Mouse (Mus musculus): ENCODE results near the gene Tbx2. TPM values are rescaled to one million over a fixed set of nuclear protein-coding genes. Genes with fewer than 3 reads are reported as not detected.

The Tbx2 gene
- total and polyA plus RNA-seq, 3 experiments: 0.17 TPM; not detected in 2

DNA sequence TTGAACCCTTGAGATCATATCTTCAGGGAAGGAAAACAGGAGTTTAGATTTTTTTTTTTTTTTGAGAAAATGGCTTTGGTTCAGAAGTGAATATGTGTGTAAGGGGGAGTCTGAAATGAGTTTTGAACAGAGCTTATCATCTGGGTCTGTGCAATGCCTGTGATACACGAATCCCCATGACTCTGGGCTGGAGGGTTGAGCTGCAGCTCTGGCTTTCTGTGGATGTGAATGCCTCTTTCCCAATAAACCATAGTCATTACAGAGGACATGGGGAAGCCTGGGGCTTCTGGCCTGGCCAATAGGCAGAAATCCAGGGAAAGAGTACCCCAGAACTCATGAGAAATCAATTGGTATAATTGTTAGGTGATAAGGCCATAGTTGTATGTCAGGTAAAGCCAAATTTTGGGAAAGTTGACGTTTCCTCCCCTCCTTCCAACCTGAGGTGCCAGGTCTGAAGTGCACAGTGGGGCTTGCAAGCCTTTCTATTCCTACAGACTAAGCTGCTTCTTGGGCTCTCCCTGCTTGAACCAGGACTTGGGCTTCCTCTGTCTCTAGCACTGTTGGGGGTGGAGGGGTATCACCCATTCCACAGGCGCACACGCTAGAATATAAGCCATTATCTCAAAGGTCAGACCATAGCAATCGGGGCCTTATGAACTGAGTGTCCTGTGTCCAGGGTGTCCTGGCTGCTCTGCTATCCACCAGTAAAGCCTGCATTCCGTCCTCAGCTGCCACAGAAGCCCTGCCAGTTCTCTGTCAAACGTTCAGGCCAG is 7.1 kb downstream of the Tbx2 start:
- in situ Hi-C loops (cut with MboI; ENCODE audit: low pct_ligation_motif_present, low pct_unique_long_range_greater_than_20kb, low sequenced_read_pairs): no loop called here
- DNase-seq (ENCODE audit: extremely low read depth): no peak
- dilution Hi-C loops (cut with MboI; ENCODE audit: extremely low pct_ligation_motif_present, extremely low pct_unique_long_range_greater_than_20kb, low sequenced_read_pairs): no loop called here
- Histone ChIP-seq H3K9me3 (replicated peaks; ENCODE audit: low read length) (peaks cover 41% of the 10 kb centered on the region), H3K36me3 (replicated peaks in 1 of 2; ENCODE audit: control insufficient read depth in 1 of 2, insufficient read depth in 1 of 2, low read length in 1 of 2) (no peaks in the 10 kb centered on the region), H3K79me2 (replicated peaks; ENCODE audit: control insufficient read depth, extremely low read depth, insufficient read depth, poor library complexity, severe bottlenecking) (no peaks in the 10 kb centered on the region), H3K4me1 (ENCODE audit: control insufficient read depth in 1 of 2, insufficient read depth in 2 of 2) (peaks cover 2 to 17% of the 10 kb centered on the region in 2 experiments; a peak in 3 of 4 replicates), H3K4me3 (replicated peaks in 1 of 3; ENCODE audit: low read depth in 2 of 3, low read length in 2 of 3, poor library complexity in 1 of 3) (no peak overlapping the region), H3K27me3 (replicated peaks) (peaks cover 39% of the 10 kb centered on the region), H3K27ac (ENCODE audit: insufficient read depth, low read depth) (no peak overlapping the region), H3K9ac (ENCODE audit: insufficient read depth, low read depth) (no peak overlapping the region), H3K4me2 (ENCODE audit: insufficient read depth, low read depth, poor library complexity, severe bottlenecking) (no peak overlapping the region)
- TF ChIP-seq ZMIZ1 (IDR thresholded peaks at IDR 0.05; ENCODE audit: low read depth, low read length): no peak
- no peak for TF ChIP-seq MAFK (IDR thresholded peaks at IDR 0.05; ENCODE audit: insufficient replicate concordance, low read length)
- TF ChIP-seq USF1 (IDR thresholded peaks at IDR 0.05; ENCODE audit: low read depth, low read length): no peak
- no peak for TF ChIP-seq ZKSCAN1 (IDR thresholded peaks at IDR 0.05; ENCODE audit: borderline replicate concordance, low read depth, low read length)
- TF ChIP-seq MAZ (IDR thresholded peaks at IDR 0.05; ENCODE audit: low read depth, low read length): no peak
- no peak for TF ChIP-seq SMC3 (IDR thresholded peaks at IDR 0.05; ENCODE audit: low read depth, low read length)
- no peak for TF ChIP-seq MXI1 (IDR thresholded peaks at IDR 0.05; ENCODE audit: low read depth, low read length)

DNA sequence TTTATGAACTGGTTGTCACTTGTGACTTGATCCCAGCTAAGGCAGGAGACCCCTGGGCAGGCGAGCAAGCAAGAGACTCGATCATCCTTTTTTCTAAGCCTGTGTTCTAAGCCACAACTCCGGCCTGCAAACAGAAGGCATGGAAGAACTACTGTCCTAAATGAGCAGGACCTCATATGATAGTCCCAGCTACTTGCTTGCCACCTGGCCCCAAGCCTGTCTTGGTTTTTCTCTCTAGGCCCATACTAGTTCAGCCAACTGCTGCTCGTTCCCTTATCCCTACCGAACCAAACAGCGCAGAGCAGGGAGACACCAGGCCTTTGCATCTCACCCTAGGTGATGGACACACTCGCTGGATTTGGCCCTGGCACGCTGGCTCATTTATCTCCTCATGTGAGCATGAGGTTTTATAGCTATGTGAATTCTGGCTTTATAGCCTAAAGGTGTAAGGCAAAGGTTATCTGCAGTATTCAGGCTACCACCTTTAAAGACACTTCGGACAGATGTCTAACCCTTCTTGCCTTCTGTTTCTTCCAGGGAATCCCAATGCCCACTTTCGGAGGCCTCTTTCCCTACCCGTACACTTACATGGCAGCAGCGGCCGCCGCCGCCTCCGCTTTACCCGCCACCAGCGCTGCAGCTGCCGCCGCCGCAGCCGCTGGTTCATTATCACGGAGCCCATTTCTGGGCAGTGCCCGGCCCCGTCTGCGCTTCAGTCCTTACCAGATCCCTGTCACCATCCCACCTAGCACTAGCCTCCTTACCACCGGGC is 7.9 kb downstream of the Tbx2 start:
- no peak for TF ChIP-seq EP300 (IDR thresholded peaks at IDR 0.05; ENCODE audit: low read length)
- TF ChIP-seq PAX5 (IDR thresholded peaks at IDR 0.05; ENCODE audit: low read length): no peak
- TF ChIP-seq TCF12 (IDR thresholded peaks at IDR 0.05; ENCODE audit: low read depth, low read length): no peak
- no peak for TF ChIP-seq ZC3H11A (IDR thresholded peaks at IDR 0.05; ENCODE audit: low read depth, low read length)
- TF ChIP-seq ZNF384 (IDR thresholded peaks at IDR 0.05; ENCODE audit: low read depth, low read length): no peak
- H3K4me2 ChIP-seq (ENCODE audit: insufficient read depth, low read depth, poor library complexity, severe bottlenecking): no peak overlapping the region

More for the DNA sequence above, 7.9 kb downstream of the Tbx2 start:
- in situ Hi-C loops (cut with MboI; ENCODE audit: low pct_ligation_motif_present, low pct_unique_long_range_greater_than_20kb, low sequenced_read_pairs): no loop called here
- dilution Hi-C loops (cut with MboI; ENCODE audit: extremely low pct_ligation_motif_present, extremely low pct_unique_long_range_greater_than_20kb, low sequenced_read_pairs): no loop called here
- Histone ChIP-seq H3K79me2 (replicated peaks; ENCODE audit: control insufficient read depth, extremely low read depth, insufficient read depth, poor library complexity, severe bottlenecking) (no peaks in the 10 kb centered on the region), H3K9me3 (replicated peaks; ENCODE audit: low read length) (peaks cover 41% of the 10 kb centered on the region), H3K4me1 (ENCODE audit: control insufficient read depth in 1 of 2, insufficient read depth in 2 of 2) (peaks cover 2 to 17% of the 10 kb centered on the region in 2 experiments; a peak in 3 of 4 replicates), H3K9ac (ENCODE audit: insufficient read depth, low read depth) (no peak overlapping the region), H3K27ac (ENCODE audit: insufficient read depth, low read depth) (no peak overlapping the region), H3K27me3 (replicated peaks) (peaks cover 43% of the 10 kb centered on the region), H3K4me3 (replicated peaks in 1 of 3; ENCODE audit: low read depth in 2 of 3, low read length in 2 of 3, poor library complexity in 1 of 3) (no peak overlapping the region), H3K36me3 (replicated peaks in 1 of 2; ENCODE audit: control insufficient read depth in 1 of 2, insufficient read depth in 1 of 2, low read length in 1 of 2) (no peaks in the 10 kb centered on the region)
- no peak for DNase-seq (ENCODE audit: extremely low read depth)
